Mouse (Mus musculus) midbrain, embryonic 11.5 days (tissue): ENCODE measurements around the gene Gas8. TPM values are rescaled to one million over a fixed set of nuclear protein-coding genes. Genes with fewer than 3 reads are reported as not detected.

Experiments used
- ATAC-seq: fragments of 200-750 bp; cut with Nextera tagmentation; 2 replicates; pipeline ENCODE4 v1.8.0; 2017; ENCODE audit warnings: moderate TSS enrichment, moderate library complexity; ENCODE audit not compliant: low FRiP score
- DNase-seq: peaks from one replicate; pipeline ENCODE4 v3.0.0; 2015; ENCODE audit warnings: low spot score; ENCODE audit errors: missing footprints
- H3K27ac ChIP-seq: fragments of 300-500 bp; sonication (generic); 2 replicates; pipeline ENCODE4 v1.5.1; 2014; ENCODE audit warnings: low read depth, low read length
- H3K27me3 ChIP-seq: fragments of 300-500 bp; sonication (generic); 2 replicates; pipeline ENCODE4 v1.6.1; 2014; ENCODE audit warnings: mild to moderate bottlenecking, low read length, moderate library complexity, mixed read lengths; ENCODE audit not compliant: control insufficient read depth, insufficient read depth
- H3K36me3 ChIP-seq: fragments of 300-500 bp; sonication (generic); 2 replicates; pipeline ENCODE4 v1.6.1; 2014; ENCODE audit warnings: mild to moderate bottlenecking, low read length, moderate library complexity, mixed read lengths; ENCODE audit not compliant: control insufficient read depth, insufficient read depth
- H3K4me1 ChIP-seq: fragments of 300-500 bp; sonication (generic); 2 replicates; pipeline ENCODE4 v1.6.1; 2014; ENCODE audit warnings: low read length; ENCODE audit not compliant: control insufficient read depth, insufficient read depth
- H3K4me2 ChIP-seq: fragments of 300-500 bp; sonication (generic); 2 replicates; pipeline ENCODE4 v1.6.1; 2014; ENCODE audit warnings: mild to moderate bottlenecking, moderate library complexity
- H3K4me3 ChIP-seq: fragments of 300-500 bp; sonication (generic); 2 replicates; pipeline ENCODE4 v1.5.1; 2014; ENCODE audit warnings: low read depth, low read length
- H3K9ac ChIP-seq: fragments of 300-500 bp; sonication (generic); 2 replicates; pipeline ENCODE4 v1.6.1; 2014; ENCODE audit warnings: low read length
- H3K9me3 ChIP-seq: fragments of 300-500 bp; sonication (generic); 2 replicates; pipeline ENCODE4 v1.6.1; 2016; ENCODE audit warnings: low read length; ENCODE audit not compliant: control insufficient read depth
- WGBS: fragments of 180-500 bp; shearing (Covaris S2); extraction: QIAGEN DNeasy Blood & Tissue Kit; methylation state at CpG from one replicate; pipeline ENCODE4 v1.1.7; 2014; 5-methylcytosine and 5-hydroxymethylcytosine counted together
- polyA plus RNA-seq: library from polyadenylated mRNA; unstranded; fragments of >200 nt; fragmentation: Nextera tagmentation; extraction: Ambion mirVana; gene quantifications from 2 replicates; pipeline ENCODE4 v1.2.1, GENCODE M21; 2014

Gene Gas8
- polyA plus RNA-seq, 1 experiment from 2014 or later, result 43.1 TPM

DNA sequence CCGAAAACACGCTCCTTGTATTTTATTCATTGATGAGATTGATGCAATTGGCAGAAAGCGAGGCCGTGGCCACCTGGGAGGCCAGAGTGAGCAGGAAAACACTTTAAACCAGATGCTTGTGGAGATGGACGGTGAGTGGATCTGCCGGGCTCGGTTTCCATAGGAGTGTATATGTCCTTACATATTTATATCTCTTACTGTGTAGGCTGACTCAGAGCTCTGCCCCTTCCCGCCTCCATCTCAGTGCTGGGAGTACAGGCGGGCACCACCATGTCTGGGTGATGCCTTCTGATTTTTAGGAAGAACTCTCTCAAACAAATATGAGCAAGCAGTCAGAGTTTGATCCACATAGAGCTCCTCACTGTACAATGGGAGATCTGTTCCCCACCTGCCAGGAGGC lies 25.7 kb upstream of the Gas8 start:
- Histone ChIP-seq H3K4me3 (no peak overlapping the region), H3K9ac (no peak overlapping the region), H3K4me2 (no peak overlapping the region), H3K27ac (no peak overlapping the region), H3K9me3 (no peaks in the 10 kb centered on the region), H3K4me1 (no peaks in the 10 kb centered on the region), H3K27me3 (no peaks in the 10 kb centered on the region), H3K36me3 (peaks cover 39% of the 10 kb centered on the region)
- DNase-seq (peak; percentile 56), ATAC-seq (no peak)
- 96% methylated on average over 9 of the region's 9 CpGs for WGBS

DNA sequence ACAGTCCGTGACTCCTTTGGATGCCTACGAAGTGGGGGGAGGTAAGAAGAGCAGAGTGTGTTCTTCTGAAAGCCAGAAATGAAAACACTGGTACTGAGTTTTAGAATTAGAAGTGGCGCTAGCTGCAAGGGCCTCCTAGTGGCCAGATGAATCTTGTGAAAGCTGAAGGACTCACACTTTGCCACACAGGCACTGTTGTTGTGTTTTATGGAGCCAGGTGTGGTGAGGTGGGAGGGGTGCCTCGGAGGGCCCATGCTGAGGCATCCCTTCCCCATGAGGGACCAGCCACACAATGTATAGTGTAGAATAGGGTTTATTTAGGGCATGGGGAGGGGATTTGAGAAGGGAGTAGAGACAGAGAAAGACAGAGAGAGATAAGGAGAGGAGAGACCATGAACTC lies 20.9 kb upstream of the Gas8 start:
- H3K4me3 ChIP-seq, result no peak overlapping the region
- no peak overlapping the region for H3K9ac ChIP-seq
- no peaks in the 10 kb centered on the region for H3K27me3 ChIP-seq
- no peak for ATAC-seq
- H3K9me3 ChIP-seq, result no peaks in the 10 kb centered on the region
- DNase-seq, result peak; percentile 79
- H3K27ac ChIP-seq, result no peak overlapping the region
- WGBS, result 86% methylated on average over 4 of the region's 4 CpGs
- no peak overlapping the region for H3K4me2 ChIP-seq
- H3K4me1 ChIP-seq, result no peaks in the 10 kb centered on the region
- peaks cover 50% of the 10 kb centered on the region for H3K36me3 ChIP-seq

DNA sequence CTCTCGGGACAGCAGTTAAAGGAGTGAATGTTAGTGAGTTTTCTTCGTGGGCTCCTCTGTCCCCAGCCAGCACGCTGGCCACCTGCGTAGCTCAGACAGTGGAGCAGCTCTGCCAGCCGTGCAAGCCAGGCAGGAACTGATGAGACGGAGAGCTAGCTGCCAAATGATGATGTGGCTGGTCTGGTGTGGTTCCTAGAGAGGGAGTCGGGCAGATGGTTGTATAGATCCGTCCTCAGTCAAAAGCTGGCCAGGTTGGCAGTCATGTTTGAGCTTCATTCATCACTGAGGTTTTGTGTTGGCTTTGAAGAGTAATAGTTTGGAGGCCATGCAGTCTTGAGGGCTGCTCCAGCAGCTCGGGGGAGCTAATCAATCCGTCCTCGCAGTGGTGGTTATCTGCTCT lies 19.7 kb upstream of the Gas8 start:
- Histone ChIP-seq H3K4me1 (no peaks in the 10 kb centered on the region), H3K27ac (no peak overlapping the region), H3K4me2 (no peak overlapping the region), H3K9ac (no peak overlapping the region), H3K9me3 (0 out of 2 replicates have a peak, but pooled peaks cover 2% of the 10 kb centered on the region), H3K4me3 (no peak overlapping the region), H3K27me3 (no peaks in the 10 kb centered on the region), H3K36me3 (peaks cover 51% of the 10 kb centered on the region)
- WGBS, result 93% methylated on average over 11 of the region's 11 CpGs
- DNase-seq (no peak), ATAC-seq (no peak)

GRCm38 (mm10) chr8:123499556-123499955 lies 19.1 kb upstream of the Gas8 start:
- H3K36me3 ChIP-seq, result peaks cover 48% of the 10 kb centered on the region
- no peak overlapping the region for H3K9ac ChIP-seq
- 0 out of 2 replicates have a peak, but pooled peaks cover 2% of the 10 kb centered on the region for H3K9me3 ChIP-seq
- H3K27me3 ChIP-seq, result no peaks in the 10 kb centered on the region
- H3K27ac ChIP-seq, result no peak overlapping the region
- no peak overlapping the region for H3K4me2 ChIP-seq
- no peaks in the 10 kb centered on the region for H3K4me1 ChIP-seq
- no peak for ATAC-seq
- DNase-seq, result no peak
- WGBS, result 93% methylated on average over 11 of the region's 11 CpGs
- no peak overlapping the region for H3K4me3 ChIP-seq

DNA sequence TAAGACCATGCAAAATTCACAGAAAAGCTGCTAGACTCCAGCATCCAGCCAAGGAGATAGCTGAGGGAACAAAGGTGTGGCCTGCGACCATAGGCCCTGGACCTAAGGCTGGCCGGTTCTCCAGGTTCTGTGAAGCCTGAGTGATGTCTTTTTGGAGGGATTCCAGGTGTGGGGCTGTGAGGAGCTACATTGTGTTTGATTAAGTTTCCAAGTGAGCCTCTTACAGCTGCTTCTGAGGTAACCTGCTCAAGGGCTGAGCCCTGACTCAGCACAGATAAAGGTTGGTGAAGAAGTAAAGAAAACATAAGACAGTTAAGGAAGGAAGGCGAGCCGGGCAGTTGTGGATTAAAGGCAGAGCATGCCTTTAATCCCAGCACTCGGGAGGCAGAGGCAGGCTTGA lies 16.4 kb upstream of the Gas8 start:
- Histone ChIP-seq H3K9me3 (0 out of 2 replicates have a peak, but pooled peaks cover 2% of the 10 kb centered on the region), H3K4me3 (no peak overlapping the region), H3K27me3 (no peaks in the 10 kb centered on the region), H3K27ac (no peak overlapping the region), H3K4me2 (no peak overlapping the region), H3K9ac (no peak overlapping the region), H3K36me3 (peaks cover 44% of the 10 kb centered on the region), H3K4me1 (no peaks in the 10 kb centered on the region)
- 91% methylated on average over 5 of the region's 5 CpGs for WGBS
- ATAC-seq, result no peak
- DNase-seq, result no peak

- H3K4me2 ChIP-seq, result no peak overlapping the region
- no peak overlapping the region for H3K27ac ChIP-seq
- ATAC-seq, result no peak
- 0 out of 2 replicates have a peak, but pooled peaks cover 2% of the 10 kb centered on the region for H3K9me3 ChIP-seq
- H3K36me3 ChIP-seq, result peaks cover 44% of the 10 kb centered on the region
- H3K9ac ChIP-seq, result no peak overlapping the region
- no peak overlapping the region for H3K4me3 ChIP-seq
- DNase-seq, result no peak
- 96% methylated on average over 6 of the region's 6 CpGs for WGBS
- no peaks in the 10 kb centered on the region for H3K27me3 ChIP-seq
- no peaks in the 10 kb centered on the region for H3K4me1 ChIP-seq
Measured at GRCm38 (mm10) chr8:123503801-123504467, 14.7 kb upstream of the Gas8 start.

DNA sequence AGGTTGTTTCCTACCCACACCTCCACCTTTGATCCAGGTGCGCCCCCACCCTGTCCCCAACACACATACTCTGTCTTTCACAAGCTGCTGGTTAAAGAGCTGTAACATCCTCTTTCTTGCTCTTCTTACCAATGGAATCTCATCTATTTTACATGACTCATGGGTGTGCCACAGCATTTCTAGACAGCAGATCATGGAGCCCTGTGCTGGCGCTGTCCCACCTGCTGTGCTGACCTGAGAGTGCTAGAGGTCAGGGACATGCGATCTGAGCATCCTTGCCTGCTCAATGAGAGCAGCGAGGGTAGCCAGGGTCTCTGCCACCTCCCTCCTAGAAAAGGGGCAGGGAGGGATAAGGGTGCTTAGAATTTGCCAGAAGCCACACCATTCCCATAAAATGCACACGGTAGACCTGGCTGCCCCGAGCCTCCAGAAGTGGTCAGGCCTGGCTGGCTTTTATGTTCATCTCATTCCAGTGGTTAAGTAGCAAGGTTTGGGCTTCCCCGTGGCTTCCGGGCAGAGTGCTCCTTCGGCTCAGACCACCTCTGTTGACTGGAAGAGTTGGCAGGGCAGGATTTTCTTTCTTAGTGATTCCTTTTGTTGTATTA lies 13.9 kb upstream of the Gas8 start:
- Histone ChIP-seq H3K27me3 (no peaks in the 10 kb centered on the region), H3K4me2 (no peak overlapping the region), H3K36me3 (peaks cover 41% of the 10 kb centered on the region), H3K9me3 (0 out of 2 replicates have a peak, but pooled peaks cover 2% of the 10 kb centered on the region), H3K9ac (no peak overlapping the region), H3K27ac (no peak overlapping the region), H3K4me3 (no peak overlapping the region), H3K4me1 (no peaks in the 10 kb centered on the region)
- no peak for ATAC-seq
- 90% methylated on average over 9 of the region's 9 CpGs for WGBS
- DNase-seq, result no peak

DNA sequence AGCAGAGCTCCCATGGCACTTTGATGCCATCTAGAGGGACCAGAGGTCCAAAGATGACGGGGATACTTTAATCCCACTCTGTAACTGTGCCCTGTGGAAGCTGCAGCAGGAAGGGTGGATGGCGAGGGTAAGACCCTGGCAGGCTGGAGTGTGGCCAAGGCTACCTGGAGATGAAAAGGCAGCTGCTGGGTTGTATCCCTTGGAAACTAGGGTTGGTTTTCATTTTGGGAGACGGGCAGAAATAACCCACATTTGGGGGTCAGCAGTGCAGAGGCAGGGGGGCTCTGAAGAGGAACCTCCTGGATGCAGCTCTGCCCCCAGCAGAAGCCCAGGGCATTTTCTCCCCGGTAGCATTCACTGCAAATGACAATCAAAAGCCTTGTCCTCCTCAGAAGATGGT lies 13.4 kb upstream of the Gas8 start:
- Histone ChIP-seq H3K4me3 (no peak overlapping the region), H3K4me2 (no peak overlapping the region), H3K27me3 (no peaks in the 10 kb centered on the region), H3K9me3 (0 out of 2 replicates have a peak, but pooled peaks cover 2% of the 10 kb centered on the region), H3K9ac (no peak overlapping the region), H3K27ac (no peak overlapping the region), H3K4me1 (no peaks in the 10 kb centered on the region), H3K36me3 (peaks cover 41% of the 10 kb centered on the region)
- WGBS, result 89% methylated on average over 4 of the region's 4 CpGs
- peak; percentile 64 for DNase-seq
- ATAC-seq, result no peak

GRCm38 (mm10) chr8:123505695-123506094 lies 12.9 kb upstream of the Gas8 start:
- H3K9me3 ChIP-seq, result 0 out of 2 replicates have a peak, but pooled peaks cover 2% of the 10 kb centered on the region
- DNase-seq (no peak), ATAC-seq (no peak)
- no peak overlapping the region for H3K4me3 ChIP-seq
- H3K27ac ChIP-seq, result no peak overlapping the region
- H3K4me2 ChIP-seq, result no peak overlapping the region
- 90% methylated on average over 9 of the region's 9 CpGs for WGBS
- H3K27me3 ChIP-seq, result no peaks in the 10 kb centered on the region
- H3K4me1 ChIP-seq, result no peaks in the 10 kb centered on the region
- H3K9ac ChIP-seq, result no peak overlapping the region
- H3K36me3 ChIP-seq, result peaks cover 40% of the 10 kb centered on the region
